Mouse (Mus musculus): Measurements from ENCODE around the gene Pou2f1. TPM values are rescaled to one million over a fixed set of nuclear protein-coding genes. Genes with fewer than 3 reads are reported as not detected.
A peak's percentile ranks its signal among the peaks of the same experiment; 100 is the strongest.

Pou2f1 gene
- polyA plus RNA-seq, 1 experiment from 2014 or later: 28.0 TPM

GRCm38 (mm10) chr1:165882146-165882900 lies 120.2 kb downstream of the Pou2f1 start:
- no peak for DNase-seq (ENCODE audit: low spot score)
- Histone ChIP-seq H3K9me3 (replicated peaks) (no peaks in the 10 kb centered on the region), H3K27me3 (ENCODE audit: low read depth, poor library complexity, severe bottlenecking) (no peaks in the 10 kb centered on the region), H3K36me3 (peaks cover 60% of the 10 kb centered on the region), H3K27ac (replicated peaks) (no peak overlapping the region), H3K4me3 (no peak overlapping the region), H3K4me1 (no peaks in the 10 kb centered on the region)
- WGBS: 67% methylated on average over 8 of the region's 8 CpGs

GRCm38 (mm10) chr1:165878751-165879150 lies 123.7 kb downstream of the Pou2f1 start:
- Histone ChIP-seq H3K4me3 (no peak overlapping the region), H3K27me3 (ENCODE audit: low read depth, poor library complexity, severe bottlenecking) (no peaks in the 10 kb centered on the region), H3K9me3 (replicated peaks) (no peaks in the 10 kb centered on the region), H3K4me1 (0 out of 2 replicates have a peak, but pooled peaks cover 3% of the 10 kb centered on the region), H3K27ac (replicated peaks) (no peak overlapping the region), H3K36me3 (peaks cover 71% of the 10 kb centered on the region)
- no peak for DNase-seq (ENCODE audit: low spot score)
- WGBS: 98% methylated on average over 2 of the region's 2 CpGs

- H3K36me3 ChIP-seq: peaks cover 67% of the 10 kb centered on the region
- 91% methylated on average over 6 of the region's 6 CpGs for WGBS
- DNase-seq (ENCODE audit: low spot score): no peak
Observed at GRCm38 (mm10) chr1:165875520-165876284, 126.8 kb downstream of the Pou2f1 start.

GRCm38 (mm10) chr1:165874645-165875044 lies 127.8 kb downstream of the Pou2f1 start:
- 55% methylated on average over 8 of the region's 8 CpGs for WGBS
- Histone ChIP-seq H3K36me3 (peaks cover 63% of the 10 kb centered on the region), H3K4me1 (0 out of 2 replicates have a peak, but pooled peaks cover 3% of the 10 kb centered on the region), H3K27ac (replicated peaks) (no peak overlapping the region), H3K27me3 (ENCODE audit: low read depth, poor library complexity, severe bottlenecking) (no peaks in the 10 kb centered on the region), H3K9me3 (replicated peaks) (no peaks in the 10 kb centered on the region), H3K4me3 (no peak overlapping the region)
- DNase-seq (ENCODE audit: low spot score): no peak

More at GRCm38 (mm10) chr1:165875520-165876284, 126.8 kb downstream of the Pou2f1 start:
- no peaks in the 10 kb centered on the region for H3K27me3 ChIP-seq (ENCODE audit: low read depth, poor library complexity, severe bottlenecking)
- H3K9me3 ChIP-seq (replicated peaks): no peaks in the 10 kb centered on the region
- no peak overlapping the region for H3K27ac ChIP-seq (replicated peaks)
- H3K4me1 ChIP-seq: 0 out of 2 replicates have a peak, but pooled peaks cover 3% of the 10 kb centered on the region
- H3K4me3 ChIP-seq: no peak overlapping the region

GRCm38 (mm10) chr1:165868659-165869058 lies 133.8 kb downstream of the Pou2f1 start:
- 87% methylated on average over 8 of the region's 8 CpGs for WGBS
- H3K4me1 ChIP-seq: peaks cover 11% of the 10 kb centered on the region
- no peak overlapping the region for H3K27ac ChIP-seq (replicated peaks)
- DNase-seq (ENCODE audit: low spot score): no peak
- H3K27me3 ChIP-seq (ENCODE audit: low read depth, poor library complexity, severe bottlenecking): no peaks in the 10 kb centered on the region
- H3K4me3 ChIP-seq: no peak overlapping the region
- H3K9me3 ChIP-seq (replicated peaks): no peaks in the 10 kb centered on the region
- H3K36me3 ChIP-seq: peaks cover 42% of the 10 kb centered on the region

- Histone ChIP-seq H3K36me3 (peaks cover 41% of the 10 kb centered on the region), H3K27me3 (ENCODE audit: low read depth, poor library complexity, severe bottlenecking) (no peaks in the 10 kb centered on the region), H3K9me3 (replicated peaks) (no peaks in the 10 kb centered on the region), H3K27ac (replicated peaks) (no peak overlapping the region), H3K4me1 (peaks cover 17% of the 10 kb centered on the region), H3K4me3 (no peak overlapping the region)
- DNase-seq (ENCODE audit: low spot score): no peak
- 87% methylated on average over 5 of the region's 5 CpGs for WGBS
Observed at GRCm38 (mm10) chr1:165866630-165867280, 135.7 kb downstream of the Pou2f1 start.

GRCm38 (mm10) chr1:165864864-165865795 lies 137.3 kb downstream of the Pou2f1 start:
- peaks cover 38% of the 10 kb centered on the region for H3K36me3 ChIP-seq
- peaks cover 25% of the 10 kb centered on the region for H3K4me1 ChIP-seq
- no peak for DNase-seq (ENCODE audit: low spot score)
- no peak overlapping the region for H3K4me3 ChIP-seq
- H3K27me3 ChIP-seq (ENCODE audit: low read depth, poor library complexity, severe bottlenecking): no peaks in the 10 kb centered on the region
- WGBS: 62% methylated on average over 14 of the region's 14 CpGs
- H3K9me3 ChIP-seq (replicated peaks): no peaks in the 10 kb centered on the region
- peak overlapping the region; percentile 55; the same call in 1 of the 2 replicates for H3K27ac ChIP-seq (replicated peaks)

- H3K4me1 ChIP-seq: peaks cover 25% of the 10 kb centered on the region
- WGBS: 76% methylated on average over 7 of the region's 7 CpGs
- H3K36me3 ChIP-seq: peaks cover 13% of the 10 kb centered on the region
- no peaks in the 10 kb centered on the region for H3K27me3 ChIP-seq (ENCODE audit: low read depth, poor library complexity, severe bottlenecking)
- no peak overlapping the region for H3K27ac ChIP-seq (replicated peaks)
- H3K4me3 ChIP-seq: no peak overlapping the region
- no peaks in the 10 kb centered on the region for H3K9me3 ChIP-seq (replicated peaks)
- no peak for DNase-seq (ENCODE audit: low spot score)
Observed at GRCm38 (mm10) chr1:165862059-165862458, 140.4 kb downstream of the Pou2f1 start.

GRCm38 (mm10) chr1:165861235-165861609 lies 141.3 kb downstream of the Pou2f1 start:
- peaks cover 25% of the 10 kb centered on the region for H3K4me1 ChIP-seq
- 0 out of 2 replicates have a peak, but pooled peaks cover 2% of the 10 kb centered on the region for H3K27me3 ChIP-seq (ENCODE audit: low read depth, poor library complexity, severe bottlenecking)
- no peak overlapping the region for H3K4me3 ChIP-seq
- H3K9me3 ChIP-seq (replicated peaks): no peaks in the 10 kb centered on the region
- 85% methylated on average over 3 of the region's 3 CpGs for WGBS
- peaks cover 8% of the 10 kb centered on the region; the same call in 1 of the 2 replicates for H3K36me3 ChIP-seq
- DNase-seq (ENCODE audit: low spot score): no peak
- H3K27ac ChIP-seq (replicated peaks): peak overlapping the region; percentile 50

DNA sequence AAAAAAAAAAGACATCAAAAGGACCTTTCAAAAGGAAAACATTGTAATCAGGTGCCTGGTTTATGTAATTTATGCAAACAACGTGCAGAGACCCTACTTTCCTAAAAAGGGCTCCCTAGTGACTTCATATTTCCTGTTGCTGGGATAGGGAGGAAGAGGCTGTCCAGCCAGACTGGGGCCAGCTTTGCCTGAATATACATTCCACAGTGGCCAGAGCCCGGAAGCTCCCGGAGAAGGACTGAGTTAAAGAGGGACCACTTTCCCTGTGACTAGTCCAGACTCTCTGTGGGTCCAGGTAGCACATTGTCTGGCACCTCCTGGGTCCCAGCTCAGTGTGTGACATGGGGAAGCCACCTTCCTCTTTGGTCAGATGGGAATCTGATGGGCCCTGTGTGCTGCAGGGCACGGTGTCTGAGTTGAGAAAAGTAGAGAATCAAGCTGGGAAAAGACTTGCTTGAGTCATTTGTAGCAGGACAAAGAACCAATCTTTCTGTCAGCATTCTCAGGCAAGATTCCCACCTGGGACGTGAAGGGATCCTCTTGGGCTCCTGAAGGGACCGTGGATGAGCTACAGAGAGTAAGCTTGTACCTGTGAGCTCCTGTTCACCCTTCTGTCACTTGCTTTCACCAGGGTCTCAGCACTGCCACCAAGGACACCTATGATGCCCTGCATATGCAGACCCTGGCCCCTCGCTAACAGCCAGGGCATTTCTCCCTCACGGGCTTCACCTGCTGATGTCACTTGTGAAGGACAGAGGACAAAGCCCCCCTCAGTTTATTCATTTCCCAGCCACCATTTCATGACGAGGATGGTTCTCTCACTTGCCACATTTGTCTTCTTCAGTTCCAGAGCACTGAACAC lies 141.9 kb downstream of the Pou2f1 start:
- Histone ChIP-seq H3K4me3 (no peak overlapping the region), H3K4me1 (peaks cover 25% of the 10 kb centered on the region), H3K36me3 (peaks cover 8% of the 10 kb centered on the region; the same call in 1 of the 2 replicates), H3K9me3 (replicated peaks) (no peaks in the 10 kb centered on the region), H3K27ac (replicated peaks) (peak overlapping the region; percentile 50), H3K27me3 (ENCODE audit: low read depth, poor library complexity, severe bottlenecking) (0 out of 2 replicates have a peak, but pooled peaks cover 7% of the 10 kb centered on the region)
- no peak for DNase-seq (ENCODE audit: low spot score)
- WGBS: 81% methylated on average over 9 of the region's 9 CpGs

GRCm38 (mm10) chr1:165858356-165858755 lies 144.1 kb downstream of the Pou2f1 start:
- H3K36me3 ChIP-seq: no peaks in the 10 kb centered on the region
- no peak overlapping the region for H3K4me3 ChIP-seq
- no peaks in the 10 kb centered on the region for H3K9me3 ChIP-seq (replicated peaks)
- peaks cover 16% of the 10 kb centered on the region for H3K4me1 ChIP-seq
- peak overlapping the region; percentile 10; the same call in 1 of the 2 replicates for H3K27ac ChIP-seq (replicated peaks)
- no peak for DNase-seq (ENCODE audit: low spot score)
- peaks cover 18% of the 10 kb centered on the region; the same call in 1 of the 2 replicates for H3K27me3 ChIP-seq (ENCODE audit: low read depth, poor library complexity, severe bottlenecking)
- WGBS: 82% methylated on average over 5 of the region's 5 CpGs
